Mouse (Mus musculus): ENCODE measurements around the gene Vmn2r114. TPM values are rescaled to one million over a fixed set of nuclear protein-coding genes. Genes with fewer than 3 reads are reported as not detected.
"Not testable (repeated sequence)": the region's sequence is repeated elsewhere in the genome, so short reads cannot be mapped to it uniquely, and the experiment has no call there.

Vmn2r114 gene
- polyA plus RNA-seq (2015; fragmentation: Nextera tagmentation; extraction: Ambion mirVana) = not detected in 2 replicates

DNA sequence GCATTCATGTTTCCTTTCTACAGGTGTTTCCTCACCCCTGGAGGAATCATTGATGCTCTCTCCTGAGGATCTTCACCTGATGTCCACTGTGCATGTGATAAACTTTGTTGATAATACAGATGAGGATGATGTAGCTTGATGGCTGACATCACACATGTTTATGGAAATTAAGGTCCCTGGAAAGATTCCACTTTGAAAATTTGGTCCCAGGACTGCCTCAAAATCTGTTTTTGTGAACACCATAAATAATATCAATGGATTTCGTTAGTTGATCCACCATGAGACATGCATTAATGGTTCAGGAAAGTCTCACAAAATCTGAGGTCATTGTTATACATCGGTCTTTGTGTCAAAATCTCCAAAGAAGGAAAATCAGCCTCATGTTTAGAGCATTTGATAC is at the start of gene Vmn2r114:
TSS of gene Vmn2r114 (minus strand) at position 101 of the 400 bp plus-strand sequence.
- H3K9me3 ChIP-seq (replicated peaks); H3K4me2 ChIP-seq; H3K27ac ChIP-seq; H3K4me1 ChIP-seq; H3K9ac ChIP-seq; H3K36me3 ChIP-seq; H3K4me3 ChIP-seq (replicated peaks); H3K27me3 ChIP-seq; ATAC-seq (replicated peaks; ENCODE audit: low FRiP score): not testable (repeated sequence)
- WGBS = 66% methylated on average over 2 of the region's 2 CpGs

GRCm38 (mm10) chr17:23351644-23352043 is 39.3 kb upstream of the Vmn2r114 start:
- Histone ChIP-seq H3K27ac (no peak overlapping the region), H3K9ac (no peak overlapping the region), H3K9me3 (replicated peaks) (no peaks in the 10 kb centered on the region), H3K27me3 (no peaks in the 10 kb centered on the region), H3K4me2 (no peak overlapping the region), H3K36me3 (no peaks in the 10 kb centered on the region), H3K4me1 (no peaks in the 10 kb centered on the region), H3K4me3 (replicated peaks) (no peak overlapping the region)
- 83% methylated on average over 1 of the region's 1 CpGs for WGBS
- no peak for ATAC-seq (replicated peaks; ENCODE audit: low FRiP score)

DNA sequence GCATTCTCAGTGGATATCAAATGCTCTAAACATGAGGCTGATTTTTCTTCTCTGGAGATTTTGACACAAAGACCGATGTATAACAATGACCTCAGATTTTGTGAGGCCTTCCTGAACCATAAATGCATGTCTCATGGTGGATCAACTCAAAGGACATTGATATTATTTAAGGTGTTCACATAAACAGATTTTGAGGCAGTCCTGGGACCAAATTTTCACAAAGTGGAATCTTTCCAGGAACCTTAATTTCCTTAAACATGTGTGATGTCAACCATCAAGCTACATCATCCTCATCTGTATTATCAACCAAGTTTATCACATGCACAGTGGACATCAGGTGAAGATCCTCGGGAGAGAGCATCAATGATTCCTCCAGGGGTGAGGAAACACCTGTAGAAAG is 31.1 kb upstream of the Vmn2r114 start, which contains the start of gene Vmn2r115:
TSS of gene Vmn2r115 (plus strand) at position 301 of the 400 bp plus-strand sequence.
- H3K9me3 ChIP-seq (replicated peaks); H3K27me3 ChIP-seq; ATAC-seq (replicated peaks; ENCODE audit: low FRiP score); H3K4me3 ChIP-seq (replicated peaks); H3K4me1 ChIP-seq; H3K36me3 ChIP-seq; H3K27ac ChIP-seq; H3K4me2 ChIP-seq; H3K9ac ChIP-seq: not testable (repeated sequence)
- WGBS = 52% methylated on average over 2 of the region's 2 CpGs

DNA sequence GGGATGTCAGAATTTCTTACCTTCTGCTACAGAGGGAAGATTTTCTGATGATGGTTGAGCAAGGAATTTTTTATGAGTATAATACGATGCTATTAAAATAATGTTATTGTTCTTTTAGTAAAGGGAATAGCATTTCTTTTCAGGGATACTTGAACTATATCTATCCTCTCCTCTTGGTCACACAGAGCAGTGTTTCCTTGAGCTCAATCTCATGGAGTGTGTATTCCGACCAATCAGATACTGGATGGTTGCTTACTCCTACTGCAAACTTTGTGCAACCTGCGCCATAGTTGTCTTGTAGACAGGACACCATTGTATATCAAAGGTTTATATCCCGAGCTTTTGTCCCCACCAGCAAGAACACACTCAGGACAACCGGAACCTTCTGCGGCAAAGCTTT is 18.3 kb upstream of the Vmn2r114 start:
- 74% methylated on average over 6 of the region's 6 CpGs for WGBS
- no peaks in the 10 kb centered on the region for H3K4me1 ChIP-seq
- no peaks in the 10 kb centered on the region for H3K36me3 ChIP-seq
- peaks cover 7% of the 10 kb centered on the region; the same call in 1 of the 2 replicates for H3K9me3 ChIP-seq (replicated peaks)
- no peak overlapping the region for H3K27ac ChIP-seq
- H3K4me3 ChIP-seq (replicated peaks) = no peak overlapping the region
- no peak overlapping the region for H3K9ac ChIP-seq
- H3K27me3 ChIP-seq = no peaks in the 10 kb centered on the region
- no peak overlapping the region for H3K4me2 ChIP-seq
- no peak; the same call in 1 of the 2 replicates for ATAC-seq (replicated peaks; ENCODE audit: low FRiP score)

Other genes starting within 250 kb of the Vmn2r114 start
- gene Zfp40, start 119.3 kb downstream of the Vmn2r114 start, polyA plus RNA-seq (2015; fragmentation: Nextera tagmentation; extraction: Ambion mirVana) = 11.5 and 12.6 TPM in 2 replicates
- gene Vmn2r115, start 31.2 kb upstream of the Vmn2r114 start, polyA plus RNA-seq (2015; fragmentation: Nextera tagmentation; extraction: Ambion mirVana) = not detected in 2 replicates
- gene Vmn2r116, start 72.1 kb upstream of the Vmn2r114 start, polyA plus RNA-seq (2015; fragmentation: Nextera tagmentation; extraction: Ambion mirVana) = not detected in 2 replicates
- gene Vmn2r117, start 167.2 kb upstream of the Vmn2r114 start, polyA plus RNA-seq (2015; fragmentation: Nextera tagmentation; extraction: Ambion mirVana) = not detected in 2 replicates